Mouse (Mus musculus): Measurements from ENCODE around the gene Hspd1.
"Not testable (repeated sequence)": the region's sequence is repeated elsewhere in the genome, so short reads cannot be mapped to it uniquely, and the experiment has no call there.

Gene Hspd1

GRCm38 (mm10) chr1:55087401-55087904 lies 590 bp downstream of the Hspd1 start:
- DNase-seq (ENCODE audit: inconsistent ontology term), result no peak

- DNase-seq (ENCODE audit: inconsistent ontology term), result peak; percentile 25
Observed at GRCm38 (mm10) chr1:55086868-55087400, 1.1 kb downstream of the Hspd1 start.

GRCm38 (mm10) chr1:55085781-55086366 lies 2.2 kb downstream of the Hspd1 start:
- DNase-seq (ENCODE audit: inconsistent ontology term), result no peak

- no peak for DNase-seq (ENCODE audit: inconsistent ontology term)
Observed at GRCm38 (mm10) chr1:55082106-55082505, 5.9 kb downstream of the Hspd1 start.

- DNase-seq (ENCODE audit: inconsistent ontology term), result no peak
Observed at GRCm38 (mm10) chr1:55079677-55080076, 8.4 kb downstream of the Hspd1 start.

- no peak for DNase-seq (ENCODE audit: inconsistent ontology term)
Observed at GRCm38 (mm10) chr1:55076849-55077516, 11.1 kb downstream of the Hspd1 start.

- DNase-seq (ENCODE audit: inconsistent ontology term), result no peak
Observed at GRCm38 (mm10) chr1:55076395-55076743, 11.7 kb downstream of the Hspd1 start.

- DNase-seq (ENCODE audit: inconsistent ontology term), result no peak
Observed at GRCm38 (mm10) chr1:55075652-55076394, 12.2 kb downstream of the Hspd1 start.

- DNase-seq (ENCODE audit: inconsistent ontology term), result no peak
Observed at GRCm38 (mm10) chr1:55074757-55075156, 13.3 kb downstream of the Hspd1 start.

GRCm38 (mm10) chr1:55072328-55072727 lies 15.7 kb downstream of the Hspd1 start:
- not testable (repeated sequence) for DNase-seq (ENCODE audit: inconsistent ontology term)

GRCm38 (mm10) chr1:55061772-55062171 lies 26.3 kb downstream of the Hspd1 start:
- no peak for DNase-seq (ENCODE audit: inconsistent ontology term)

- no peak for DNase-seq (ENCODE audit: inconsistent ontology term)
Observed at GRCm38 (mm10) chr1:55061099-55061498, 26.9 kb downstream of the Hspd1 start.

- DNase-seq (ENCODE audit: inconsistent ontology term), result not testable (repeated sequence)
Observed at GRCm38 (mm10) chr1:55058383-55058782, 29.7 kb downstream of the Hspd1 start.

GRCm38 (mm10) chr1:55055322-55056115 lies 32.5 kb downstream of the Hspd1 start:
- DNase-seq (ENCODE audit: inconsistent ontology term), result no peak

GRCm38 (mm10) chr1:55053596-55053995 lies 34.4 kb downstream of the Hspd1 start:
- DNase-seq (ENCODE audit: inconsistent ontology term), result no peak

- DNase-seq (ENCODE audit: inconsistent ontology term), result peak; percentile 98
Observed at GRCm38 (mm10) chr1:55053005-55053404, 35.0 kb downstream of the Hspd1 start.

GRCm38 (mm10) chr1:55052355-55052953 lies 35.6 kb downstream of the Hspd1 start, which contains the start of gene Coq10b:
Coq10b (plus strand) TSS chr1:55052770.
- peak; percentile 100 for DNase-seq (ENCODE audit: inconsistent ontology term)

- no peak for DNase-seq (ENCODE audit: inconsistent ontology term)
Observed at GRCm38 (mm10) chr1:55051671-55052070, 36.4 kb downstream of the Hspd1 start.

GRCm38 (mm10) chr1:55048841-55049587 lies 39.0 kb downstream of the Hspd1 start:
- no peak for DNase-seq (ENCODE audit: inconsistent ontology term)

GRCm38 (mm10) chr1:55043164-55043563 lies 44.9 kb downstream of the Hspd1 start:
- DNase-seq (ENCODE audit: inconsistent ontology term), result no peak
